Mouse (Mus musculus): ENCODE measurements around the gene Ice1.

The Ice1 gene

DNA sequence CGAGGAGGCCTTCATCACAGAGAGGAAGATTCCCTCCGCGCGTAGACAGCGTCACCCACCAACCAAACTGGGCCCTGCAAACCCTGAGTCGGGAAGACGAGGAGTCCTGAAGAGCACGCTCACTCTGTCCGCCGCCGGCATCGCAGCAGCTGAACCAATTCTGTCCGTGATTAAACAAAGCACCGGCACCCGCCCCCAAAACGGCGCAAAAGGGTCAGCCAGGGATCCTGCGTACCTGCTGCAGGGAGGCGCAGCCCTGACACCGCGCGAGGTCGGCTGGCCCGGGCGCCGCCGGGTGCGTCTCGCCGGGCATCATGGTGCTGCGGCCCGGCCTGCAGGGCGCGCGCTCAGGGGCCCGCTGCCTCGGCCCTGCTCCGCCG, at the start of gene Ice1:
Gene Ice1, minus strand, starts transcription at position 353 of the 380 bp plus-strand sequence.
- DNase-seq (ENCODE audit: inconsistent age in 2 of 2, low spot score in 1 of 2), result no peak

DNA sequence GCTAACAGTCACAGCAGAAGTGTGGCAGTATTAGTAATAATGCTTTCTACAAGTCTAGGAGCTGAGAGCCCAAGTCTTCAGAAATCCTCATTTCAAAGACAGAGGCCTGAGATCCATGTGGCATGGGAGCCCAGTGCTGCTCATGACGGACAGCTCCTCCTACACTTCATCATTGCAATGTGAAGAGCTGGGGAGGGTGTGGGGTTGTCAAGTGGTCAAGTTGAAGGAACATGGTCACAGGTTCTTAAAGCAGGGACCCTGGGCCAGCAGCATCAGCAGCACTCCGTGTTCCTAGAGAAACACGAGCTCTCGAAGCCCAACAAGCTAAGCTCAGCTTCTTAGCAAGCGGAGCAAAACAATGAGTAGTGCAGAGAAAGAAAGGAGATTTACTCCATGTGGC, 48.4 kb upstream of the Ice1 start:
- DNase-seq (ENCODE audit: inconsistent age in 2 of 2, low spot score in 1 of 2), result no peak

DNA sequence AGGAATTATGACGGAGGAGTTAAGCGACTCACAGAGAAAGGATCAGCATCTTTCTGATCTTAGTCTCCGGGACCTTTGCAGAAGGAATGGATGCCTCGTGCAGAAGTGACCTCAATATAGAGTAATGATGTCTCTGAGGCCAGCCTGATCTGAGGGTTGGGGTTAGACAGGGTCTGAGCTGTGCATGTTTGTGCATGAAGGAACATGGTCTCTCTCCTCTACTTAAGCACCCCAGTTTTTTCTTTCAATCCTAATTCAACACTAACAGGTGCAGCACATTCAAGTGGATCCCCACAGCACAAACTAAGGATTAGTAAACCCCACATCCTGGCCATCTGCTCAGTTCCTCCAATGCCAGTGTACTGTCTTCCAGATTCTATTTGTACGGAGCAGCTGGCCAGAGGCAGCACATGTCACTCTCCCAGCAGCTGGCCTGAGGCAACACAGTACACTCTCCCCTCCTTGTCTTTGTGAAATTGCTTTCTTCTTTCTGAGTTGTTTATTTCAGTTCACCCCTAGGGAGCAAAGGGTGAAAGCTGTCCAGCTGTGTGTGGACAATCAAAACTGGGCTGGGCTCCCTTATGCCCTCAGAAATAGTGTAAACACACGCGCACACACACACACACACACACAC, 47.7 kb upstream of the Ice1 start:
- no peak for DNase-seq (ENCODE audit: inconsistent age in 2 of 2, low spot score in 1 of 2)

DNA sequence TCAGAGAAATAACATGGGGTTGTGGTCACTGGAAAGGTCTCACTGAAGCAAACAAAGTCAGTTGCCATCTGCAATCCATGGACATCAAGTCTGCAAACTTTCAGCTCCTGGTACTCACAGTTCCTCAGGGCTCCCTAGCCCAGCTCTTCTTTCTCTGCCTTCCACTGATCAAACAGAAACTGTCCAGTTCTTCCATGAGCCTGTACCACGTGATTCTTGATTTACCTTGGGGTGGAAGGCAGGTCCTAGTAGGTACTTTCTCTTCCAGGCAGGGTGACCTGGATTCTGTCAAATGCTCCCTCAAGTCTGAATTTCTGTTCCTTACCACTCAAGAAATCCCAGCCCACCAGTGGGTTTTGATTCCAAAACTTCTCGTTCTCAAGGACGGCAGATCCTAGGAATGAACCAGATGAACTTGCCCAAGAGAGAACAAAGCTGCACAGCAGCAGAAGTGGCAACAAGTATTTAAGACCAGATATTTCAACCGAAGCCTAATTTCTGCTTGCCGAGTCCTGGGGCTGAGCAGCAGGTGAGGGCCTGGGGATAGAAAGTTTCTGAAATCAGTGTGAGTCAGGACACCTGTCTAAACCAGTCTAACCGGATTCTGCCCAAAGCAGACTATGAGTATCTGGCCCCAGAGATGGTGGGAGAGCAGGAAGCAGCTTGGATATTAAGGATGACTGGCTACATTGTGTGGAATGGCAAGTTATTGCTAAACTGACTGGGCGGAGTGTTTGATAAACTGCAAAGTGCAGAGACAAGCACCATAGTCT, 44.2 kb upstream of the Ice1 start:
- DNase-seq (ENCODE audit: inconsistent age in 2 of 2, low spot score in 1 of 2), result no peak

DNA sequence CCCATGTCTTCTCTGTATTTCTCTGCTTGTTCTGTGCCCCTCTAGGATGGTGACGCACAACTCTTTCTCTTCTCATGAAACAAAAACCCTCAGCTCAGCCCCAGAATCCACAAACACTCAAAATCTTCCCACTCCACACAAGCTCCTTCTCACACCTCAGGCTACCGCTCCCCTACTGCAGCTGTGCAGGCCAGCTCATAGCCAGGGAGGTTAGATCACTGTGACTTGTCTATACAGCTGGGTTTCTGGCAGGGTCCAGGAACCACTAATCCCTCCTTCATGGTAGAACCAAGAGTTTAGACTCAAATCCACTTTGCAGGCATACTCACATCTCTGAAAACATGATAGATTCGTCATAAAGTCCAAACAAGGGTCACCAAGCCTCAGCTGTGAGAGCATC, 42.9 kb upstream of the Ice1 start:
- DNase-seq (ENCODE audit: inconsistent age in 2 of 2, low spot score in 1 of 2), result no peak

DNA sequence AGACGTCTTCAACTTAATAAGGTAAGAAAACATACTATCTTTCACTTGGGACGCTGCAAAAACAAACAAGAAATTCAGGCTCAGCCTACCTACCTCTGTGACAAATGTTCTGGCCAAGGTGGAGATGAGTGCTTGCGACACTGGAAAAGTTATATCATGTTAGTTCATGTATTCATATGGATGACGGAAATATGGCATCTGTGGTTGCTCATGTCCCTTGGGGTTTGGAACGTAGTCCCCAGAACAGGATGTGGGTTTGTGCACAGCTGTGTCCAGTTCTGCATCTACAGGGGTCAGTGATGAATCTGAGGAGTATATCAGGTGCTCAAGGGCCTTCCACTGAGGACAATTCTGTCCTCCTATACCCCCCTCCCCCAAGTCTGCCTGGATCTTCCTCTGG, 40.3 kb upstream of the Ice1 start:
- no peak for DNase-seq (ENCODE audit: inconsistent age in 2 of 2, low spot score in 1 of 2)

DNA sequence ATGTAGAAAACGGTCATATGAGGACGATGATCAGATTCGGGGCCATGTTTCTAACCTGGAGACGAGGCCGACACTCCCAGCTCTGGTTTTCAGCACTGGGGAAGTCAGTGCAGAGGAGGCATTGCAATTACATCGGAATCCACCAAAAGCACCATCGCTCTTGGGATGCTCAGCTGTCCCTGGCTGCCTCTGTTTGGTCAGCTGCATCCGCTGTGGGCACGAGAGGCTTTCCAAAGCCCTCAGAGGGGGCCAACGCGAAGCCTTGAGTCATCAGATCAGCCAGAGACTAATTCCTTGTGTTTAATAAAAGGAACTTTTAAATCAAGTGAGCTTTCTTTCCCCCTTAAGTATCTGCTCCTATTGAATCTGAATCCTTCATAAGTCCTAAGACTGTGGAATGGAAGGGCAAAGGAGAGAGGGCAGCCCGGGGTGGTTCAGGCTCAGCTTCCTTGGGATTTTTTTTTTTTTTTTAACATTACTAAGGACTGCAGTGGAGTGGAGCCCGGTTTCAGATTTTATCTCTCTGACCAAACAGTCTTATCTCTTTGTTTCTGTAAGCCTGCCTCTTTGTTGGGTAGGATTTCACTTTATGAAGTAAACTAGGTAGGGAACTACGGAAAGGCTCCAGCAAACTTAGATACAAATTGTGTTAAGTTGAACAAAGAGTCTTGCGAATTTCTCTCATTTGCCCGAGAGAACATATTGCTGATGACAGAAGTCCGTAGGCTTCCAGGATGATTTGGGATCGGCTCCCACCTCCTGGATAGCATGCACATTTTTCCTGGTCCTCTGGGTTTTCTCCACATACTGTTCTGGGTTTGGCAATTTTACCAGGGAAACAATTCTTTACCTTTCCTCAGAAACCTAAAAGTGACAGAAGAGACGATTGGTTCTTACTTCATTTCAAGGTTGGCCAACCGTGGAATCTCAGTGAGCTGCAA, 39.1 kb upstream of the Ice1 start:
- DNase-seq (ENCODE audit: inconsistent age in 2 of 2, low spot score in 1 of 2), result no peak

DNA sequence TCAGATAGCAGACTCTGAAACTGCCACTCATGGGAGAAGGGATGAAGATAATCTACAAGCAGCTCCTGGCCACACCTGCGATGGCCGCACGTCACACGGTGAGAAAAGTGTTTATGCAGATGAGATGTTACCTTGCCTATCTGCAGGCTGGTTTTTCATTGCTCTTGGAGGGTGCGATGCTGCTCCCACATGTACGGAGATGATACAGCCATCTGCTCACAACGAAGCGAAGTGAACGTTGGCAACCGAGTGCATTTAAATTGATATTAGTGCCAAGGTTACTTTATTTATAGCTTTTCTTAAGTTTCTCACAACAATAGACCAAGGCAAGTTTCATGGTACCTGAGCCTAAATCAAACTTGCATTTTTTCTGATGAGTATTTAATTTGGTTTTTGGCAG, 37.6 kb upstream of the Ice1 start:
- no peak for DNase-seq (ENCODE audit: inconsistent age in 2 of 2, low spot score in 1 of 2)

DNA sequence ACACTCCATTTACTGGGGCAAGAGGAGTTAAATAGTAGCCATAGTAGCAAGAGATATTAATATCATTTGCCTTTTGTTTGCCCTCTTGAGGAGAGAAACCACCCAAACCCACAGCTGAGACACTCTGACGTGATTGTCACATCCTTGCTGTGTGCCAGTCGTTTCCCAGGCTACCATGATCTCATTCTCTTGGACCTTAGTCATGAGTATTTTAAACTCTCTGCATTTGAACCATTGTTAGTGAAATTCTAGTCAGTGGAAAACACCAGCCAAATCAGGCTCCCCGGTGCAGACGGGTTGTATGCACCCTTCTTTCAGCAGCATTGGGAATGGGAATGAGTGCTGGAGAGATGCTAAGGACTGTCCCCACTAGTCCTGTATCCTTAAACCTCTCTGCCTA, 32.6 kb upstream of the Ice1 start:
- DNase-seq (ENCODE audit: inconsistent age in 2 of 2, low spot score in 1 of 2), result no peak

DNA sequence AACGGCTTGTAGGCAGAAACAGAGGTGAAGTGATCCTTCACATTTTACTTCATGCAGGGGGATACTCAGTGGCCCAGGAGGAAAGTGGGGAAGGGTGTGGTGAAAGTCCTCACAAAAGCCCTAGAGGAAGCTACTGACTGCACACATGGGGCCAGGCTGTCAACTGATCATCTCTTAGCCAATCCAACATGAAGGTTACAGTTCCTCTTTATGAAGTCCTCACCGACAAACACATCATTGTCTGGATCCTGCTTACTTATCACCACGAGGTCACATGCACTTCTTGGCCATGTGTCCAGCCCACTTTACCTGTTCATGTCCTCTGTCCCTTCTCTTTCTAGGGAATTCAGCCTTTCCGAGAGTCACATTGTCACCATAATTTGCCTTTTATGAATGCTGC, 22.3 kb upstream of the Ice1 start:
- DNase-seq (ENCODE audit: inconsistent age in 2 of 2, low spot score in 1 of 2), result no peak

DNA sequence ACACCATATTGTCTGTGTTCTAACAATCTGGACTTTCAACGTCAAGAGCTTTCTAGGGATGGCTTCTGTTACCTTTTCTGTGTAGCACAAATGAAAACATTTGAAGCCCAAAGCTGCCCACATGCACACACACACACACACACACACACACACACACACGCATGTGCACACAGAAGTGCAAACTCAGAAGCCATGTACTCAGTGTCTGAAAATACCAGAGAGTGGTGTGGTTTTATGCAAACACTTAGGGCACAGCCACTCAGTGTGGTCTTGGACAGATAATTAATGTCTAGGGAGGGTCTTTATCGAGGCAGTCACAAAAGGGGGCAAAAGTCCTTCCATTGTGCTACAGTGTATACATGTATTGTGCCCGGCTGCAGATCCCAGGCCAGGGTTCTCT, 19.3 kb upstream of the Ice1 start:
- DNase-seq (ENCODE audit: inconsistent age in 2 of 2, low spot score in 1 of 2), result no peak

DNA sequence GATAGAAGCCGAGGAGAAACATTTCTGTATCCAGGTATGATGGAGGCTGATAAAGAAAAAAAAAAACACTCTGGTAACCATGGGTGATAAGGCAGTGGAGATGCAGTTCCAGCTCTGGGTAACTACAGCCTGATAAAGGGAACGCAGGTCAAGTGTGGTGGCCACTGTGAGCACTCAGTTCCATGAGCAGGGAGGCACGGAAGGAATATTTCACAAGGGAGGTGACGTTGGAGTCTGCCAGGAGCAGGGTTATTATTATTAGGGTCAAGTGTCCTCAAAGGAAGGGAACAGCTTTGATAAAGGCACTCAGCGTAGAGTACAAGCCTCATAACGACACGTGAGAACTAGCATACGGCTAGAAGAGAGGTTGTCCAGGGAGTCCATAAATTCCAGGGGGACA, 18.9 kb upstream of the Ice1 start:
- DNase-seq (ENCODE audit: inconsistent age in 2 of 2, low spot score in 1 of 2), result no peak

DNA sequence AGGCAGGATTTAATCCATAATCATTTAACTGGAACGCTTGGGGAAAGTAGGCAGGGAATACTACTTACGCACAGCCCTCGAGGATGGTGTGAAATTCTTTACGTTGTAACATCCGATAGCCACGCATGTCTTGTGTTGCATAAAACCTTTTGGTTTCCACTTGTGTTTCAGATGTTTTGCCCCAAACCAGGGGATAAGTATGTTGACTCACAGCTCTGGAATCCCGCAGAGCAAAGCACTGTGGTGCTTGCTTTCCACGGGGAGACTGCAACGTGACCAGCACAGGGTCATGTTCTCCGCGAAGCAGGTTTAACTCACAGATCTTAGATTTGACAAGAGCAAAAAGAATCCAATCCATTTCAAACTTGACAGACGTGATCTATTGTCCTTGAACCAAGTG, 18.1 kb upstream of the Ice1 start:
- peak; percentile 42 to 66 for DNase-seq (ENCODE audit: inconsistent age in 2 of 2, low spot score in 1 of 2)

DNA sequence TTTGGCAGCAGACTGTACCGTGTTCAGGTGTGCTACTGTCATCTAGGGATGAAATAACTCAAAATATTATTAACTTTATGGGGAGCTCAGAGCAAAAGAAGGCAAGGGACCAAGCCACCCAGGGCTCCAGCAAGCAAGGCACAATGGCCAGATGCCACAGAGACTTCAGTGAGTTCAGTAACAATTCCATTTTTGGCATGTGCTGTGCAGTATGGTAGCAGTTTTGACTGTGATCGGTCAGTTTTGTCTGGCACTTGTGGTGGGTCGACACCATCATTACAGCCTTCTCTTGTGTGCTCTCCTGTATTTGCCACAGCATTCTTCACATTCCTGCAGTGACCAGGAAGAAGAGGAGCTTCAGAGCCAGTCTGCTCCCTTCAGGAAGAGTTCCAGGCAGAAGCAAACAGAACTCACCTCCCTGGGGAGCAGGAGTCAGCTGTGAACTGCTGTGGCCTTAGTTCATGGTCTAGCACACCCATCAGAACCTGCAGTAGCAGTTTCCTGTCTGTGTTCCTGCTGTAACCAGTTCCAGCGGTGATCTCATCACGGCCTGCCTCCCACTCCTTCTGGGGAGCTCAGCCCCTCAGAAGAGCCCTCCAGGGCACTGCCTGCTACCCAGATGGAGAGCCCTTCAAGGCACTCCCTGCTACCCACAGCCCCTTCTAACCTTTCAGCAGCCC, 16.8 kb upstream of the Ice1 start:
- DNase-seq (ENCODE audit: inconsistent age in 2 of 2, low spot score in 1 of 2), result peak; percentile 29 to 61

DNA sequence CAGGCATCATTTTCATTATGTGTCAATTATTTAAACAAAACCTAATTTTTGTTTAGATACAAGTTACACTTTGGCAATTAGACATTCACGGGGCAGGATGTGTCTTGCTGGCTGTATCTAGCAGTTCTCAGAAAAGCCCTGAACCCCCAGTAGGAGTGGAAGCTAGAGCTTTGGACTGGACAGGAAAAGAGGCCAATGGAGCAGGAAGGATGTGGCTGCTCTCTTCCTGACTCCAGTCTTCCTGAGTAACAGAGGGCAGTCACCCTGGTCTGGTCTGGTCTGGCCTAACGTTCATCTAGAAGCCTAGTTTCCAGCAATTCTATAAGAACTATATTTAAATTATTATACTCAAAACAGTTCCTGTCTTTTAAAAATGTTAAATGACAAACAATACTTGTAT, 16.0 kb upstream of the Ice1 start:
- DNase-seq (ENCODE audit: inconsistent age in 2 of 2, low spot score in 1 of 2), result peak in 1 of 2 experiments; percentile 39

DNA sequence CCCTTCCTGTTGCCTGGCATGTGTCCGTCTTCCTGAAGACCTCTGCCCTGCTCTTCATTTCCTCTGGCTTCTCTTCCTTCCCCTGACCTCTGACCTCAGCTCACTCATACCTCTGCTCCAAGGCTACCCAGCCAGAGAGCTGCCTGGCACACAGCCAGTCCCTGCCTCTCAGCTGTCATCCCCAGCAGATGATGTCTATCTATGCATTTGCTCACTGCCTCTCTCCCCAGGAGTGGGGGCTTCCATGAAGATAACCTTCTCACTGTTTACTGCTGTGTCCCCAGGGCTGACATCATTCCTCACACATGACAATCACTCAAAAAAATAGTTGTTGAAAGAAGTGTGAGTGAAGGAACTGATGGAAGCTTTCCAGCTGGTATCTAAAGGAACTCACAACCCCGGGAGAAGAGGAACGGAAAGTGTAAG, 12.6 kb upstream of the Ice1 start:
- DNase-seq (ENCODE audit: inconsistent age in 2 of 2, low spot score in 1 of 2), result peak; percentile 47 to 79

DNA sequence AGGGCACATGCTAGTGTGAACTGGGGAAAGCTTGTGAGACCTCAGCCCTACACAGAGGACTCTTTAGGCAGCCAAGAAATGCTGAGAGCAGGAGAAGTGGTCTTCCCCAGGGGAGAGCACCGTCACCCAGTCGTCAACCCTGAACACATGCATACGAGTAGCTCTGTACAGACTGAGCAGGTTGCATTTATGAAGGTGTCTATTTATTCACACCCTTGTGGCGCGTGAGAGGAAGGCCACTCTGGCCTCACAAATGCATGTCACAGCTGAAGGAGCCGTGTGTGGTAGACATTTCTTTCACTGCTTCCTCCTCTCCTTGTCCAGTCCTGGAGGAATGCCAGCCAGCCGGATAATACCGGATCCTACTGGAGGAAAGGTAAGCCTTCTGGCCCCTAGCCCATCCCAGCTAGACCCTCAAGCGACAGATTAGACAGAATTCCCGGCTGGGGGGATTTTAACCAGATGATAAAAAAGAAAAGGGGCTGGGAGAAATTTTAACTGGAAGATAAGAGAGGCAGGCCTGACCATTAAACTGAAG, 8.6 kb upstream of the Ice1 start:
- DNase-seq (ENCODE audit: inconsistent age in 2 of 2, low spot score in 1 of 2), result peak in 1 of 2 experiments; percentile 14

DNA sequence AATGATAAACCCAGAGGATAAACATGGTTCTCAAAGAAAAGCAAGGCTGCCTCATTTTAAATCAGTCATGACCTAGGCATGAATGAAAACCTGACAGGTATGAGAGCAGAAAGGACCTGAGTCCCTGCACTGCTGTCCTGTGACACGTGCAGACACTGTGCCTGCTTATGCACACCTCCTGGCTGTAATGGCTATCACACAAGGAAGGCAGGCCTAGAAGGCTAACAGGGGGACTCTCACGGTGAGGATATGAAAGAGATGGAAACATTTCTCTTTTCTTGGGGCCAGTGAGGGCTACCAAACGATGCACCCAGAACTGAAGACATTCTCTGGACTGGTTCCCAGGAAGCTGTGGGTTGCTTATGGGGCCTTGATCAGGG, 6.6 kb upstream of the Ice1 start:
- no peak for DNase-seq (ENCODE audit: inconsistent age in 2 of 2, low spot score in 1 of 2)

DNA sequence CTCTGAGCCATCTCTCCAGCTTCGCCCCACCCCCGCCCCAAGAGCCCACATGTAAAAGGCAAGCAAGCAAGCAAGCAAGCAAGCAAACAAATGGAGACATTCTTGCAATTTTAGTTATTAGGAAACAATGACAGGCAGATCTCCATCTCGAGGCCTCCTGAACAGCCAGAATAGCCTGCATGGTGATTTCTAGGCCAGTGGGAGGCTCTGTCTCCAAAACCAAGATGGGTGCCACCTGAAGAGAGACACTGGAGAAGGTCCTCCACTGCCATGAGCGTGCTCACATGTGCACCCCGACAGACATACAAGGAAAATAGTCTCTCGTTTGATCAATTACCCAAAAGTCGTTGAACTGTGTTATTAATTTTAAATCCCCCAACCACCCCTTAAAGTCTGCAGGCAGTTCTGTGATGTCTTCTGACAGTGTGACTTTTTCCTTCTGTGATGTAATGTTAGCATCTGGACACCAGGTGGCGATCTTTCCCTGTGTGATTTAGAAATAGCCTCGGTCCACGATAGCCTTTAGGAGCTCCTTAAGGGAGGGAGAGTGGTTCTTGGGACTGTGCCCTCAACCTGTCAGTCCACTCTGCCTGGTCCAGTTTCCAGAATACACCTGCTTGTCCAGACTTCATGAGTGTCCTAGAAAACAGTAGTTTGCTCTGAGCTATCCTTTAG, 6.1 kb upstream of the Ice1 start:
- peak in 1 of 2 experiments; percentile 81 for DNase-seq (ENCODE audit: inconsistent age in 2 of 2, low spot score in 1 of 2)

DNA sequence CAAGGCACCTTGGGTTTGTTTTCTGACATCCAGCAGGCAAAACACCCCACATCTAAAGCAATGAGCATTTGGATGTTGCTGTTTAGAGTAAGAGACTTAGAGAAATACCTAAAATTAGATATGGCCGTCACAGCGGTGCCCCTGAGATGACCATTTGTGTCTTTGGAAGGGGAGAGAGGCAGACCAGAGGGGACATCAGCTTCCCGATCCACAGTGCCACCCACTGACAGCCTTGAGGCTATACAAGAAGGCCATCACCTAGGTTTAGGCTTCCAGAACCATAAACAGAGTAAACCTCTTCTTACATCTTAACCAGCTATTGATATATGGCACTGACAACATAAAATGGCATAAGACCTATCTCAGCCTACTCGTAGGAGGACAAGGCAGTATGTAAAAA, 4.5 kb upstream of the Ice1 start:
- DNase-seq (ENCODE audit: inconsistent age in 2 of 2, low spot score in 1 of 2), result no peak
